Mouse (Mus musculus): Measurements from ENCODE around the gene Clmn. TPM values are rescaled to one million over a fixed set of nuclear protein-coding genes. Genes with fewer than 3 reads are reported as not detected.

Clmn gene
- polyA plus RNA-seq, 1 experiment from 2014 or later, result 5.5 TPM

- DNase-seq (ENCODE audit: low spot score) (peak; percentile 80), ATAC-seq (ENCODE audit: low FRiP score, low TSS enrichment) (peak; percentile 60)
- TF ChIP-seq CTCF (IDR thresholded peaks at IDR 0.05; ENCODE audit: low read depth) (no peak), EP300 (optimal IDR thresholded peaks at IDR 0.05) (no peak)
- Histone ChIP-seq H3K36me3 (ENCODE audit: control insufficient read depth, insufficient read depth, low read length) (no peaks in the 10 kb centered on the region), H3K4me1 (replicated peaks; ENCODE audit: control insufficient read depth, insufficient read depth) (peaks cover 3% of the 10 kb centered on the region), H3K9me3 (ENCODE audit: control insufficient read depth, low read length) (no peaks in the 10 kb centered on the region), H3K27me3 (ENCODE audit: control insufficient read depth, insufficient read depth, low read length) (no peaks in the 10 kb centered on the region), H3K4me2 (replicated peaks; ENCODE audit: low read depth) (no peak overlapping the region), H3K27ac (replicated peaks) (no peak overlapping the region), H3K9ac (ENCODE audit: low read length) (no peak overlapping the region), H3K4me3 (ENCODE audit: low read depth, low read length) (no peak overlapping the region)
- 65% methylated on average over 12 of the region's 12 CpGs for WGBS
Observed at GRCm38 (mm10) chr12:104824244-104824906, 40.5 kb downstream of the Clmn start.

DNA sequence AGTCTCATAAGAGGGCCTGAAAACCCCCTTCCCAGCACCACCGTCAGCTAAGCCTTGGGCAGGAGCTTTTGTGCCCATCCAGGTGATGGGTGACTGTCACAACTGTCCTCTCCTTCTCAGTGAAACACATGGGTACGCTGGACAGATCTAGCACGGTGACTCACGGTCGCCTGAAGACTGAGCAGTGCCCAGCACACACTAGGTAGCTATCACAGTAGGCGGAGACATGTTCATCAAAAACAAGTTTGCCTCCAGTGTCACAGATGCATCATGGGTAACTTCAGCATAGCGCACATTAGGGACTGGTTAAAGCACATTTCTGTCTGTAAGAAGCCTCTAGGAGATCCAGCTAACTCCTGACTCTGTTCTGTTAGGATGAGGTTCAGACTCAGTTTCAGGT, 41.2 kb downstream of the Clmn start:
- H3K9ac ChIP-seq (ENCODE audit: low read length), result no peak overlapping the region
- no peak overlapping the region for H3K27ac ChIP-seq (replicated peaks)
- no peaks in the 10 kb centered on the region for H3K36me3 ChIP-seq (ENCODE audit: control insufficient read depth, insufficient read depth, low read length)
- no peaks in the 10 kb centered on the region for H3K27me3 ChIP-seq (ENCODE audit: control insufficient read depth, insufficient read depth, low read length)
- TF ChIP-seq EP300 (optimal IDR thresholded peaks at IDR 0.05) (no peak), CTCF (IDR thresholded peaks at IDR 0.05; ENCODE audit: low read depth) (no peak)
- 93% methylated on average over 7 of the region's 7 CpGs for WGBS
- H3K4me2 ChIP-seq (replicated peaks; ENCODE audit: low read depth), result no peak overlapping the region
- peak; percentile 51; the same call in 1 of the 2 replicates for ATAC-seq (ENCODE audit: low FRiP score, low TSS enrichment)
- DNase-seq (ENCODE audit: low spot score), result no peak
- H3K4me3 ChIP-seq (ENCODE audit: low read depth, low read length), result no peak overlapping the region
- peaks cover 3% of the 10 kb centered on the region; the same call in 1 of the 2 replicates for H3K4me1 ChIP-seq (replicated peaks; ENCODE audit: control insufficient read depth, insufficient read depth)
- no peaks in the 10 kb centered on the region for H3K9me3 ChIP-seq (ENCODE audit: control insufficient read depth, low read length)

GRCm38 (mm10) chr12:104822838-104823599, 41.9 kb downstream of the Clmn start:
- DNase-seq (ENCODE audit: low spot score) (no peak), ATAC-seq (ENCODE audit: low FRiP score, low TSS enrichment) (no peak)
- Histone ChIP-seq H3K9ac (ENCODE audit: low read length) (no peak overlapping the region), H3K27ac (replicated peaks) (no peak overlapping the region), H3K4me3 (ENCODE audit: low read depth, low read length) (no peak overlapping the region), H3K36me3 (ENCODE audit: control insufficient read depth, insufficient read depth, low read length) (no peaks in the 10 kb centered on the region), H3K4me1 (replicated peaks; ENCODE audit: control insufficient read depth, insufficient read depth) (peaks cover 3% of the 10 kb centered on the region; the same call in 1 of the 2 replicates), H3K27me3 (ENCODE audit: control insufficient read depth, insufficient read depth, low read length) (no peaks in the 10 kb centered on the region), H3K4me2 (replicated peaks; ENCODE audit: low read depth) (no peak overlapping the region), H3K9me3 (ENCODE audit: control insufficient read depth, low read length) (no peaks in the 10 kb centered on the region)
- peak; percentile 46 for TF ChIP-seq CTCF (IDR thresholded peaks at IDR 0.05; ENCODE audit: low read depth)
- TF ChIP-seq EP300 (optimal IDR thresholded peaks at IDR 0.05), result no peak
- 87% methylated on average over 10 of the region's 10 CpGs for WGBS

GRCm38 (mm10) chr12:104822151-104822550, 42.7 kb downstream of the Clmn start:
- no peaks in the 10 kb centered on the region for H3K9me3 ChIP-seq (ENCODE audit: control insufficient read depth, low read length)
- no peak overlapping the region for H3K27ac ChIP-seq (replicated peaks)
- H3K36me3 ChIP-seq (ENCODE audit: control insufficient read depth, insufficient read depth, low read length), result no peaks in the 10 kb centered on the region
- peaks cover 3% of the 10 kb centered on the region; the same call in 1 of the 2 replicates for H3K4me1 ChIP-seq (replicated peaks; ENCODE audit: control insufficient read depth, insufficient read depth)
- TF ChIP-seq CTCF (IDR thresholded peaks at IDR 0.05; ENCODE audit: low read depth), result no peak
- TF ChIP-seq EP300 (optimal IDR thresholded peaks at IDR 0.05), result no peak
- H3K4me3 ChIP-seq (ENCODE audit: low read depth, low read length), result no peak overlapping the region
- no peak for ATAC-seq (ENCODE audit: low FRiP score, low TSS enrichment)
- H3K9ac ChIP-seq (ENCODE audit: low read length), result no peak overlapping the region
- no peak overlapping the region for H3K4me2 ChIP-seq (replicated peaks; ENCODE audit: low read depth)
- WGBS, result 82% methylated on average over 8 of the region's 8 CpGs
- no peaks in the 10 kb centered on the region for H3K27me3 ChIP-seq (ENCODE audit: control insufficient read depth, insufficient read depth, low read length)
- DNase-seq (ENCODE audit: low spot score), result no peak

DNA sequence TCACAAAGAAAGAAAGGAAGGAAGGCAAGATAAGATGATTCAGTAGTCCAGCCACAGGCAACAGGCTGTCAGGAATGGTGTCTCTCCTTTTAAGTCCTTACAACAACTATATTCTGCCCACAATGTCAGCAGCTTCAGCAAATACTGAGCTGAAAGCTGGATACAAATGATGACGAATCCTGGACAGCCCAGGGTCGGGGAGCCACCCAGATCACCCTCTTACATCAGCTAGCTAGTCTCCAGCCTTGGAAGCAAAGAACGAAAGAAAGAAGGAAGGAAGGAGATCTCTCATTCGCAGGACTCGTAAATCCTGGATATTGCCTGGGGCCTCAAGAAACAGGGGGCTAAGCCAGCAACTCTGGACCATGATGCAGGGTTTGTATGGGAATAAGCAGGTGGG, 44.8 kb downstream of the Clmn start:
- Histone ChIP-seq H3K9ac (ENCODE audit: low read length) (no peak overlapping the region), H3K27me3 (ENCODE audit: control insufficient read depth, insufficient read depth, low read length) (no peaks in the 10 kb centered on the region), H3K9me3 (ENCODE audit: control insufficient read depth, low read length) (no peaks in the 10 kb centered on the region), H3K4me3 (ENCODE audit: low read depth, low read length) (no peak overlapping the region), H3K36me3 (ENCODE audit: control insufficient read depth, insufficient read depth, low read length) (no peaks in the 10 kb centered on the region), H3K4me1 (replicated peaks; ENCODE audit: control insufficient read depth, insufficient read depth) (peaks cover under 1% of the 10 kb centered on the region; the same call in 1 of the 2 replicates), H3K4me2 (replicated peaks; ENCODE audit: low read depth) (no peak overlapping the region), H3K27ac (replicated peaks) (no peak overlapping the region)
- 73% methylated on average over 5 of the region's 5 CpGs for WGBS
- DNase-seq (ENCODE audit: low spot score) (no peak), ATAC-seq (ENCODE audit: low FRiP score, low TSS enrichment) (no peak)
- TF ChIP-seq EP300 (optimal IDR thresholded peaks at IDR 0.05) (no peak), CTCF (IDR thresholded peaks at IDR 0.05; ENCODE audit: low read depth) (no peak)

DNA sequence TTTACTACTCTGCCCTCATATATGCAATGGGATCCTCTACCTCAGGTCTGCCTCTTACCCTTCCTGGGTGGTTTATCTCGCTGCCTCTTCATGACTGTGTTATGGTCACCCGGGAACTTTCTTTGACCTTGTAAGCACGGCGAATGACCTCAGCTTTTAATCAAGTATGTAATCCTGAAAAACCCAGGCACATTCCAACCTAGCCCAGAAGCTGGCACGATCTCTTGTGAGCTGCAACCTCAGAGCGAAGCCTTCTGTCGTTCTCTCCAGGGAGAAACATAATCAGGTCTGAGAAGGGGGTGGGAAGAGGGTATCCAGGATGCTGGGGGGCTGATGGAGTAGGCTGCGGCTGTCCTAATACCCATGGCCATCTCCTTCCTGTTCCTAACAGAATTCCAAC, 45.8 kb downstream of the Clmn start:
- Histone ChIP-seq H3K4me3 (ENCODE audit: low read depth, low read length) (no peak overlapping the region), H3K4me1 (replicated peaks; ENCODE audit: control insufficient read depth, insufficient read depth) (no peaks in the 10 kb centered on the region), H3K9ac (ENCODE audit: low read length) (no peak overlapping the region), H3K9me3 (ENCODE audit: control insufficient read depth, low read length) (no peaks in the 10 kb centered on the region), H3K27ac (replicated peaks) (no peak overlapping the region), H3K36me3 (ENCODE audit: control insufficient read depth, insufficient read depth, low read length) (no peaks in the 10 kb centered on the region), H3K27me3 (ENCODE audit: control insufficient read depth, insufficient read depth, low read length) (no peaks in the 10 kb centered on the region), H3K4me2 (replicated peaks; ENCODE audit: low read depth) (no peak overlapping the region)
- ATAC-seq (ENCODE audit: low FRiP score, low TSS enrichment) (no peak), DNase-seq (ENCODE audit: low spot score) (no peak)
- no peak for TF ChIP-seq CTCF (IDR thresholded peaks at IDR 0.05; ENCODE audit: low read depth)
- no peak for TF ChIP-seq EP300 (optimal IDR thresholded peaks at IDR 0.05)
- 46% methylated on average over 8 of the region's 8 CpGs for WGBS
